Mouse (Mus musculus): ENCODE data around the gene Iqgap3.

GRCm38 (mm10) chr3:88128056-88128455 lies 46.3 kb downstream of the Iqgap3 start:
- no peak for TF ChIP-seq CTCF (IDR thresholded peaks at IDR 0.05; ENCODE audit: borderline replicate concordance, insufficient read depth, low read length)
- no peak for TF ChIP-seq POLR2A (IDR thresholded peaks at IDR 0.05; ENCODE audit: low read depth, low read length)

All from embryonic fibroblast, embryonic 13.5 days (primary cell).